Mouse (Mus musculus): ENCODE measurements at regions not wholly inside any gene's neighbourhood (a gene's known extent, or its start where the extent isn't known, plus 50 kb on each side); places are given as distances from the start of the nearest gene placed in this dataset.
A peak's percentile ranks its signal among the peaks of the same experiment; 100 is the strongest.
"Not testable (repeated sequence)": the region's sequence is repeated elsewhere in the genome, so short reads cannot be mapped to it uniquely, and the experiment has no call there.

DNA sequence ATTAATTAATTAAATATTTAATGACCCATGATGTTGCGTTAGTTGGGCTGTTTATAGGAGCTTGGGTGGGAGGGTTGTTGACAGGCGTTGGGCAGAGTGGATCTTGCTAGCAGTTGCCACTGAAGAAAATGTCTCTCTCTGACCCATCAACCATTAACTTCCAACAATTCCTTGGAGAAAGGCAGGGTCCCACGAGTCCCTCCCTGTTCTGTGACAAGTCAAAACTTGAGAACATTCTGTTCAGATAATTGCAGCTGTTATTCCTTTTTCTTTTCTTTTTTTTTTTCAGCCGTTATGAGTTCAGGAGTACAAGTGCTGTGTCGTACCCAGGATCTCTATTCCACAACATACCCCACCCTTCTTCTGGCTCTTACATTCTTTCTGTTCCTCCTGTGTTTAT lies 59.8 kb upstream of the Tnfrsf21 start:
- H3K27me3 ChIP-seq (ENCODE audit: insufficient read depth, low read length), result no peaks in the 10 kb centered on the region

DNA sequence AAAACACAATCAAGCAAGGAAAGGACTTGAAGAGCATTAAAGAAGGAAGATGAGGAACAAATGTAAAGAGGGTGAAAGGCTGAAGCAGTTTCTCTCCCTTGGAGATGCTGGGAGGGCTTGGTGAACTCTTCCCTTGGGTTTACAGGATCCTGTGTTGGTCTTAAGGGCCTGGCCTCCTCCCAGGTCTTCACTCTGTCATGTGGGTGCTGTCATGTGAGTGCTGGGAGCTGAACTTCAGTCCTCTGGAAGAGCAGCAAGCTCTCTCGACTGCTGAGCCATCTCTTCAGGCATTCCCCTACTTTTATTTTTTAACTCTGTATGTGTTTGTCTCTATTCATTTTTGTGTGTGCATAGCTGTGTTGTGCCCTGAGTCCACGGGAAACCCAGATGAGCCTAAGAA lies 61.6 kb upstream of the Tnfrsf21 start:
- Histone ChIP-seq H3K9me3 (replicated peaks) (peaks cover 20% of the 10 kb centered on the region), H3K4me3 (ENCODE audit: low read depth, low read length) (no peak overlapping the region), H3K4me1 (ENCODE audit: insufficient read depth, low read depth, low read length) (no peaks in the 10 kb centered on the region), H3K27me3 (ENCODE audit: insufficient read depth, low read length) (no peaks in the 10 kb centered on the region), H3K36me3 (replicated peaks) (no peaks in the 10 kb centered on the region)
- DNase-seq (ENCODE audit: low spot score) (no peak), ATAC-seq (ENCODE audit: extremely low read depth, insufficient number of reproducible peaks, low FRiP score, poor library complexity, severe bottlenecking) (no peak)
- TF ChIP-seq GATA2 (IDR thresholded peaks at IDR 0.05; ENCODE audit: borderline replicate concordance, low read depth, low read length) (no peak), GATA1 (IDR thresholded peaks at IDR 0.05; ENCODE audit: borderline replicate concordance, low read length) (no peak), TAL1 (conservative IDR thresholded peaks at IDR 0.05; ENCODE audit: low read depth, low read length) (no peak), POLR2AphosphoS5 (IDR thresholded peaks at IDR 0.05; ENCODE audit: insufficient replicate concordance, low read depth, low read length) (no peak), CTCF (IDR thresholded peaks at IDR 0.05; ENCODE audit: low read depth, low read length) (no peak)

More for the DNA sequence above, 59.8 kb upstream of the Tnfrsf21 start:
- Histone ChIP-seq H3K36me3 (replicated peaks) (no peaks in the 10 kb centered on the region), H3K4me3 (ENCODE audit: low read depth, low read length) (no peak overlapping the region), H3K4me1 (ENCODE audit: insufficient read depth, low read depth, low read length) (no peaks in the 10 kb centered on the region), H3K9me3 (replicated peaks) (peaks cover 13% of the 10 kb centered on the region)
- TF ChIP-seq CTCF (IDR thresholded peaks at IDR 0.05; ENCODE audit: low read depth, low read length) (no peak), GATA1 (IDR thresholded peaks at IDR 0.05; ENCODE audit: borderline replicate concordance, low read length) (no peak), POLR2AphosphoS5 (IDR thresholded peaks at IDR 0.05; ENCODE audit: insufficient replicate concordance, low read depth, low read length) (no peak), GATA2 (IDR thresholded peaks at IDR 0.05; ENCODE audit: borderline replicate concordance, low read depth, low read length) (no peak), TAL1 (conservative IDR thresholded peaks at IDR 0.05; ENCODE audit: low read depth, low read length) (no peak)
- ATAC-seq (ENCODE audit: extremely low read depth, insufficient number of reproducible peaks, low FRiP score, poor library complexity, severe bottlenecking), result no peak
- DNase-seq (ENCODE audit: low spot score), result no peak

DNA sequence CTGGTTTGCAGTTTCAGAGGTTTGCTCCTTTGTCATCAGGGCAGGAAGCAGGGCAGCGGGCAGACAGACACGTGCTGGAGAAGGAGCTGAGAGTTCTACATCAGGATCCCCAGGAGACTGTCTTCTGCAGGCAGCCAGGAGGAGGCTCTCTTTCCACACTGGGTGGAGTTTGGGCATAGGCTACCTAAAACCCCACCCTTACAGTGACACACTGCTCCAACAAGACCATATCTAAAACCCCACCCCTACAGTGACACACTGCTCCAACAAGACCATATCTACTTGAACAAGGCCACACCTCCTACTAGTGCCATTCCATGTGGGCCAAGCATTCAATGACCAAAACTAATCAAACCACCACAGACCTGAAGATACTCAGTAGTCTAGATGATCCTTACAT lies 68.0 kb upstream of the Cd2ap start:
- Histone ChIP-seq H3K4me1 (ENCODE audit: insufficient read depth, low read depth, low read length) (no peaks in the 10 kb centered on the region), H3K27me3 (ENCODE audit: insufficient read depth, low read length) (no peaks in the 10 kb centered on the region), H3K4me3 (ENCODE audit: low read depth, low read length) (no peak overlapping the region), H3K9me3 (replicated peaks) (peaks cover 33% of the 10 kb centered on the region), H3K36me3 (replicated peaks) (no peaks in the 10 kb centered on the region)
- ATAC-seq (ENCODE audit: extremely low read depth, insufficient number of reproducible peaks, low FRiP score, poor library complexity, severe bottlenecking) (no peak), DNase-seq (ENCODE audit: low spot score) (no peak)
- TF ChIP-seq CTCF (IDR thresholded peaks at IDR 0.05; ENCODE audit: low read depth, low read length) (no peak), TAL1 (conservative IDR thresholded peaks at IDR 0.05; ENCODE audit: low read depth, low read length) (no peak), POLR2AphosphoS5 (IDR thresholded peaks at IDR 0.05; ENCODE audit: insufficient replicate concordance, low read depth, low read length) (no peak), GATA2 (IDR thresholded peaks at IDR 0.05; ENCODE audit: borderline replicate concordance, low read depth, low read length) (no peak), GATA1 (IDR thresholded peaks at IDR 0.05; ENCODE audit: borderline replicate concordance, low read length) (no peak)

DNA sequence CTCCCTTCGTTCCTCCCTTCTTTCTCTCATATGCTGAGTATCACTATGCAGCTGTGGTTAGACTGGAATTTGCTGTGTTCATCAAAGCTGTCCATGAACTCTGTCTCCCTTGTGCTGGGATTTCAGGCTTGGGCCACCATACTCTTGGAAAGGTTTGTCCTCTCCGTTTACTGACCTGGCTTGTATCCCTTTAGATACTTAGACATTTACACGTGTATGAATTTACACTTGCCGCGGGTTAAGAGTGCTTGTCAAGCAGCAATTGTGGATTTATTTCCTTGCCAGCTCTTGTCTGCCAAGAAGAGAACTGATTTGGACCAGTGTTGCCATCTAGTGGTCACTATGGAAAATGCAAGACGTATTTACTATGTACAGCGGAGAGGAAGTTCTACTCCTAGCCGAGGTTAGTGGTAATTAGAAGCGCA lies 66.8 kb upstream of the Cd2ap start:
- ATAC-seq (ENCODE audit: extremely low read depth, insufficient number of reproducible peaks, low FRiP score, poor library complexity, severe bottlenecking) (peak; percentile 34; the same call in 1 of the 2 replicates), DNase-seq (ENCODE audit: low spot score) (no peak)
- Histone ChIP-seq H3K4me3 (ENCODE audit: low read depth, low read length) (no peak overlapping the region), H3K4me1 (ENCODE audit: insufficient read depth, low read depth, low read length) (no peaks in the 10 kb centered on the region), H3K27me3 (ENCODE audit: insufficient read depth, low read length) (no peaks in the 10 kb centered on the region), H3K9me3 (replicated peaks) (peaks cover 32% of the 10 kb centered on the region), H3K36me3 (replicated peaks) (no peaks in the 10 kb centered on the region)
- TF ChIP-seq CTCF (IDR thresholded peaks at IDR 0.05; ENCODE audit: low read depth, low read length) (no peak), GATA2 (IDR thresholded peaks at IDR 0.05; ENCODE audit: borderline replicate concordance, low read depth, low read length) (no peak), POLR2AphosphoS5 (IDR thresholded peaks at IDR 0.05; ENCODE audit: insufficient replicate concordance, low read depth, low read length) (no peak), GATA1 (IDR thresholded peaks at IDR 0.05; ENCODE audit: borderline replicate concordance, low read length) (no peak), TAL1 (conservative IDR thresholded peaks at IDR 0.05; ENCODE audit: low read depth, low read length) (no peak)

DNA sequence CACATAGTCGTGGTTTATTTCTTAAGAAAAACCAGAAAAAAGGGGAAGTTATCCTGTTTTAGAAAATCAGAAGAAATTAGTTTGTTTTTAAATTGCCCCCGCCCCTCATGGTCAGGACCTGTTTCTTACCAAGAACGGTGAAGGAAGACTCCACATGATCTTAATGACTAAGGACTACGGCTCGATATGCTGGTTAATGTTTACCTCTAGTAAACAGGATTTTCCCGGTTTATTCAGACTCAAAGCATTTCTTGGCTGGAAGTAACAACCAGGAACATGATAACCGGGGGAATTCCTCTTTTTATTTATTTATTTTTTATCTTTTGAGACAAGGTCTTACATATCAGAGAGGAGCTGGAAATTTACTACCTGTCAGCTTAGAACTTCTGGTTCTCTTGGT lies 63.0 kb upstream of the Cd2ap start:
- no peak for DNase-seq (ENCODE audit: low spot score)
- H3K9me3 ChIP-seq (replicated peaks), result peaks cover 22% of the 10 kb centered on the region
- no peak overlapping the region for H3K4me3 ChIP-seq (ENCODE audit: low read depth, low read length)
- TF ChIP-seq GATA2 (IDR thresholded peaks at IDR 0.05; ENCODE audit: borderline replicate concordance, low read depth, low read length), result no peak
- TF ChIP-seq GATA1 (IDR thresholded peaks at IDR 0.05; ENCODE audit: borderline replicate concordance, low read length), result no peak
- TF ChIP-seq TAL1 (conservative IDR thresholded peaks at IDR 0.05; ENCODE audit: low read depth, low read length), result no peak
- TF ChIP-seq POLR2AphosphoS5 (IDR thresholded peaks at IDR 0.05; ENCODE audit: insufficient replicate concordance, low read depth, low read length), result no peak
- TF ChIP-seq CTCF (IDR thresholded peaks at IDR 0.05; ENCODE audit: low read depth, low read length), result no peak
- H3K4me1 ChIP-seq (ENCODE audit: insufficient read depth, low read depth, low read length), result no peaks in the 10 kb centered on the region
- H3K36me3 ChIP-seq (replicated peaks), result no peaks in the 10 kb centered on the region
- ATAC-seq (ENCODE audit: extremely low read depth, insufficient number of reproducible peaks, low FRiP score, poor library complexity, severe bottlenecking), result no peak
- H3K27me3 ChIP-seq (ENCODE audit: insufficient read depth, low read length), result no peaks in the 10 kb centered on the region

DNA sequence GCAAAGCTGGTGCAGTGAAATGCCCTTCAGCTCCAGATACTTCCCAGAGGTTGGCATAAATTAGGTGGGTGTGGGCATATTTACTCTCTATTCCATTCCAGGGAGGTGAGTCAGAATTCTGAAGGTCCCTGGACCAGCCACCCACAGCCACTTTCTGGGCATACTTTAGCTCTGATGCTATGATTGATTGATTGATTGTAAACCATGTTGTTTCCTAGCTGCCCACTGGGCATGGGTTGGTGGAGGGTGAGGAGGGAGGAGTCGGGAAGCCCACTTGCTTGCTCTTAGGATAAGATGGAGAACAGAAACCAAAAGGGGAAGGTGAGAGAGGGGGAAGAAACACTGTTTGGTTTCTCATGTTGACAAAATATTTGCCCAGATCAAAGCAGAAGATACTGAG lies 62.1 kb upstream of the Cd2ap start:
- no peak for ATAC-seq (ENCODE audit: extremely low read depth, insufficient number of reproducible peaks, low FRiP score, poor library complexity, severe bottlenecking)
- H3K4me1 ChIP-seq (ENCODE audit: insufficient read depth, low read depth, low read length), result no peaks in the 10 kb centered on the region
- no peak overlapping the region for H3K4me3 ChIP-seq (ENCODE audit: low read depth, low read length)
- TF ChIP-seq GATA2 (IDR thresholded peaks at IDR 0.05; ENCODE audit: borderline replicate concordance, low read depth, low read length) (no peak), TAL1 (conservative IDR thresholded peaks at IDR 0.05; ENCODE audit: low read depth, low read length) (no peak), CTCF (IDR thresholded peaks at IDR 0.05; ENCODE audit: low read depth, low read length) (no peak), POLR2AphosphoS5 (IDR thresholded peaks at IDR 0.05; ENCODE audit: insufficient replicate concordance, low read depth, low read length) (no peak), GATA1 (IDR thresholded peaks at IDR 0.05; ENCODE audit: borderline replicate concordance, low read length) (no peak)
- no peaks in the 10 kb centered on the region for H3K36me3 ChIP-seq (replicated peaks)
- H3K27me3 ChIP-seq (ENCODE audit: insufficient read depth, low read length), result no peaks in the 10 kb centered on the region
- no peak for DNase-seq (ENCODE audit: low spot score)
- peaks cover 19% of the 10 kb centered on the region for H3K9me3 ChIP-seq (replicated peaks)

DNA sequence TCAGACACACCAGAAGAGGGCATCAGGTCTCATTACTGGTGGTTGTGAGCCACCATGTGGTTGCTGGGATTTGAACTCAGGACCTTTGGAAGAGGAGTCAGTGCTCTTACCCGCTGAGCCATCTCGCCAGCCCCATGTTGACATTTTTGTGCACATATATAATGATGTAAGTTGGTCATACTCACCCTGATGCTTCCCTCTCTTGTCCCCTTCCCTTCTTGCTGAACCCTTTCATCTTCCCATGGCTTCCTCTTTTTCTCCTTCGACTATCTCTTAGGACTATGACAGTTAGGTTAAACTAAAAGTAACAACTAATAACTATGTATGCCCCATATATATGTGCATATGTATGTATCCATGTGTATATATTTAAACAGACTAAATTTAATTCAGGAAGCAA lies 61.0 kb upstream of the Cd2ap start:
- H3K36me3 ChIP-seq (replicated peaks); H3K27me3 ChIP-seq (ENCODE audit: insufficient read depth, low read length); ATAC-seq (ENCODE audit: extremely low read depth, insufficient number of reproducible peaks, low FRiP score, poor library complexity, severe bottlenecking); H3K4me3 ChIP-seq (ENCODE audit: low read depth, low read length); DNase-seq (ENCODE audit: low spot score); H3K4me1 ChIP-seq (ENCODE audit: insufficient read depth, low read depth, low read length): not testable (repeated sequence)
- H3K9me3 ChIP-seq (replicated peaks), result peaks cover 21% of the 10 kb centered on the region
